Mouse (Mus musculus) forebrain, embryonic 10.5 days (tissue): ENCODE measurements around the gene Cnih3. TPM values are rescaled to one million over a fixed set of nuclear protein-coding genes. Genes with fewer than 3 reads are reported as not detected.

Source experiments
- DNase-seq: peaks from one replicate; pipeline ENCODE4 v3.0.0-alpha.2; 2017; ENCODE audit warnings: low spot score; ENCODE audit errors: extremely low spot score
- H3K27ac ChIP-seq: fragments of 300-500 bp; sonication (generic); 2 replicates; pipeline ENCODE4 v1.5.1; 2016; ENCODE audit warnings: mild to moderate bottlenecking
- H3K27me3 ChIP-seq: fragments of 300-500 bp; sonication (generic); 2 replicates; pipeline ENCODE4 v1.6.1; 2016; ENCODE audit warnings: mild to moderate bottlenecking; ENCODE audit not compliant: poor library complexity, severe bottlenecking
- H3K36me3 ChIP-seq: fragments of 300-500 bp; sonication (generic); replicated peaks from 2 replicates; pipeline ENCODE4 v1.6.1; 2016; ENCODE audit warnings: mild to moderate bottlenecking, moderate library complexity
- H3K4me1 ChIP-seq: fragments of 300-500 bp; sonication (generic); 2 replicates; pipeline ENCODE4 v1.6.1; 2016
- H3K4me3 ChIP-seq: fragments of 300-500 bp; sonication (generic); 2 replicates; pipeline ENCODE4 v1.5.1; 2016; ENCODE audit warnings: mild to moderate bottlenecking, moderate library complexity
- H3K9me3 ChIP-seq: fragments of 300-500 bp; sonication (generic); 2 replicates; pipeline ENCODE4 v1.6.1; 2016; ENCODE audit warnings: mild to moderate bottlenecking, moderate library complexity
- WGBS: fragments of 180-500 bp; shearing (Covaris S2); methylation state at CpG from one replicate; pipeline ENCODE4 v1.1.7; 2016; 5-methylcytosine and 5-hydroxymethylcytosine counted together
- polyA plus RNA-seq: library from polyadenylated mRNA; unstranded; fragments of >200 nt; fragmentation: Nextera tagmentation; extraction: Ambion mirVana; gene quantifications from 2 replicates; pipeline ENCODE4 v1.2.1, GENCODE M21; 2016

The Cnih3 gene
- polyA plus RNA-seq, result 0.95 and 1.3 TPM in 2 replicates

DNA sequence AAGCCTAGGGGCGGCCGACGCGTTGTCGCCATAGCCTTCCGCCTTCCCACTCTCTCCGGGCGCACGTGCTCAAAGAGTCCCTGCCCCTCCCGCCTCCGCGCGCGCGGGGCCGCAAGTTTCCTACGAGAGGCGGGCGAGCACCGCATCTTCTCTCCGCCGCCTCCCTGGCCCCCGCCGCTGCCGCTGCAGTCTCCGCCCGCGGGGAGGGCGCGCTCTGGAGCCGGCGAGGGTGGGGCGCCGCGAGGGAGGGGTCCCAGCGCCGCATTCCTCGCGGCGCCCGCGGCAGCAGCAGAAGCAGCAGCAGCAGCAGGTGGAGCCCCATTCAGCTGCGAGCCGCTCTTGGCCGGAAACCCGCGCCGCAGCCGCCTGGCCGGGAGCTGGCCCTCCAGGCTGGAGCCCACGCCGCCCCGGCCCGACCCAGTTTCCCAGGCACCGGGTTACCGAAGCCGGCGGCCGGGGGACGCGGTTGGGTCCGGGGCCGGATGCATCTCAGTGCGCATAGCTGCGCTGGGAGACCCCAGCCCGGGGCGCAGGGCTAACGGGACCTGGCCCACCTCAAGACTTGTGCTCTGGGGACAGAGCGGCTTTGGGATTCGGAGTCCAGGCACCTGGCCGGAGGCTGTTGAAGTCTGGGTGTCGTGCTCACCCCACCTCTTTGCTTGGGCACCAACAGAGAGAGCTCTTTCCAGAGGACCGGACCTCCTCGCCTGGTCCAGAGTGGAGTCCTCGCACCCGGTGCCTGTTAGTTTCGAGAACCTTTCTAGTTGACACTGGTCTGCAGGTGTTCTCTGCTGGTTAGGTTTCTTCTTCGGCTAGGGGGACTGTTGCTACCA lies at the start of gene Cnih3:
Gene Cnih3 (plus strand): TSS at position 262 of the 833 bp plus-strand sequence.
- Histone ChIP-seq H3K36me3 (no peaks in the 10 kb centered on the region), H3K9me3 (no peaks in the 10 kb centered on the region), H3K4me3 (peak within 1 kb of the TSS; percentile 69), H3K27ac (peak within 1 kb of the TSS; percentile 89), H3K27me3 (peaks cover 75% of the 10 kb centered on the region), H3K4me1 (peaks cover 27% of the 10 kb centered on the region)
- peak; percentile 60 for DNase-seq
- under 1% methylated on average over 78 of the region's 78 CpGs for WGBS

DNA sequence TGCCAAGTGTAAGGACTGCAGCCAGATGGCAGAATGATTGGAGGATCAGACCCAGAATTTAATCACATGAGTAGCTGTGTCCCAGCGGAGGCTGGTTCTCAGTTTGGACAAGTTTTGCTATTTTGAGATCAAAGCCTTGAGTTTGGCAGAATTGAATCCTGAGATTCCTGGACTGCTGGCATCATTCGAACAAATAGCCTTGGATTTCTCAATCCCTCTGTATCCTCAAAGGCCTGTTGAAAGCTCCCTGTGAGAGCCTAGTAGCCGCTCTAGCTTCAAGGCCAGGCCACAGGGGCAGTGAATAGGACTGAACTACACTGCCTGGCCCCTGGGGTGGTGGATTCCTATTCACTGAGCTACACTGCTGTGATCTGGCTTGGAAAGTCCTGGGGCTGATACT lies 44.4 kb upstream of the Cnih3 start:
- DNase-seq, result no peak
- Histone ChIP-seq H3K4me1 (no peaks in the 10 kb centered on the region), H3K4me3 (no peak overlapping the region), H3K9me3 (no peaks in the 10 kb centered on the region), H3K36me3 (no peaks in the 10 kb centered on the region), H3K27ac (no peak overlapping the region), H3K27me3 (no peaks in the 10 kb centered on the region)
- WGBS, result 80% methylated on average over 3 of the region's 3 CpGs

DNA sequence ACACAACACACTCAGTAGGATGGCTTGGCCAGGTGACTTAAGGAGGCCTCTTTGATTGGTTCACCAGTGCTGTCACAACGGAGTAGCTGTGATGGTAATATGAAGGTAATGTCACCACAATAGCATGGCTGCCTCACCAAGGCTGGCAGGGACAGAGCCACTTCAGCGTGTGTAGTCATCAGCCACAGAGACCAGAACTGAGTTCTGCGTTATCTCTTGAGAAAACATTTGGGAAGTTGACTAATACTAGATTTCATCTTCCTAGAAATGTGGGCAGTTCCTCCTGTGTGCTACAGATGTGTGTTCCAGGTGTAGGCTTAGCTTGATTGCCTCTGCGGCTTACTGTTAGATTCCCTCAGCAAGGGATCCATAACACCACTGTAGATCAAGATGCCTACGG lies 41.7 kb upstream of the Cnih3 start:
- WGBS, result 90% methylated on average over 5 of the region's 5 CpGs

DNA sequence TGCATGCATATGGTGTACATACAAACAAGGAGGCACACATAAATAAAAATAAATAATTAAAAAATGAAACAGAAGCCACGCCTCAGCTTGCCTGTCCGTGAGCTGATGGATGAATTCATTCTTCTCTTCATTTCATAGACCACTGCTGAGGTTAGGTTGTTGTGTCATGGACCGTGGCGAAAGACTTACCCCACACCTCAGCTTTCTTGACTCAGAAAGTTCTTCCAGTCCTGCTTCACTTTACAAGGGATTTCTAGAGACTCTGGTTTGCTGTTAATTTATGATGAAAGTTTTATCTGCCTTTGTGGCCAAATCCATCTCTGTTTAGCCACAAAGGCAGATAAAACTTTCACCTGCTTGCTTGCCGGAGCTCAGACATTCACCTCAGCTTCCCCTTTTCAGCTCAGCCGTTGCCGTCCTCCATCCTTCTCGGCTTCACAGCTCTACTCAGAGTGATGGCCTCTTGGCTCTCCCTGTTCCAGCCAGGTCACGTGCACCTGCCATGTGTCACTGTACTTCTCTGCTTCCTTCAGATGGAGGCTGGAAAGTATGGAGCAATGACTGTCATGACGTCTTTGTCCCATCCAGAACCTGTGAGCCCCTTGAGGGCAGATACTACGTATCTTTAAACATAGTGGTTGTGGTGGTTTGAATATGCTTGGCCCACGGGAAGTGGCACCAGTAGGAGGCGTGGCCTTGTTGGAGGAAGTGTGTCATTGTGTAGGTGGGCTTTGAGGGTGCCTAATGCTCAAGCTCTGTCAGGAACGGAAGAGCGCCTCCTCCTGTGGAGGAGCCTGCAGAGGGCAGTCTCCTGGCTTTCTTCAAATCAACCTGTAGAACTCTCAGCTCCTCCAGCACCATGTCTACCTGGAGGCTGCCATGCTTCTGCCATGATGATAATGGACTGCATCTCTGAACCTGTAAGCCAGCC lies 40.0 kb upstream of the Cnih3 start:
- H3K9me3 ChIP-seq, result no peaks in the 10 kb centered on the region
- H3K4me1 ChIP-seq, result no peaks in the 10 kb centered on the region
- H3K36me3 ChIP-seq, result no peaks in the 10 kb centered on the region
- no peak overlapping the region for H3K4me3 ChIP-seq
- DNase-seq, result no peak
- H3K27ac ChIP-seq, result no peak overlapping the region
- H3K27me3 ChIP-seq, result no peaks in the 10 kb centered on the region
- 92% methylated on average over 15 of the region's 15 CpGs for WGBS

More for the DNA sequence above, 41.7 kb upstream of the Cnih3 start:
- H3K4me1 ChIP-seq, result no peaks in the 10 kb centered on the region
- H3K27me3 ChIP-seq, result no peaks in the 10 kb centered on the region
- DNase-seq, result no peak
- H3K27ac ChIP-seq, result no peak overlapping the region
- H3K9me3 ChIP-seq, result no peaks in the 10 kb centered on the region
- H3K36me3 ChIP-seq, result no peaks in the 10 kb centered on the region
- no peak overlapping the region for H3K4me3 ChIP-seq

DNA sequence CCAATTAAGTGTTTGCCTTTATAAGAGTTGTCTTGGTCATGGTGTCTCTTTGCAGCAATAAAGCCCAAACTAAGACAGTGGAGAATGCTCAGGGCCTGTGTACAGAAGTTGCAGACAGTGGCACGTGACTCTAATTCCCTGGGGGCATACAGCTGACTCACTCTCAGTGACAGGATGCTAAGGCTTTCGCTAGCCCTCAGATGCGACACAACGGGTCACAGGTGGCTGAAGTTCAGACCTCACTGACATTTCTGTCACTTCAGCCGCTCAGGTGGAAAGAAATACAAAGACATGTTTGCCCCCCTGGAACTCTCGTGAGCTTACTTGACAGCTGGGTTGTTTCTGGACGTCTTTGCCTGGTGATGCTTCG lies 39.4 kb upstream of the Cnih3 start:
- no peaks in the 10 kb centered on the region for H3K36me3 ChIP-seq
- no peaks in the 10 kb centered on the region for H3K9me3 ChIP-seq
- WGBS, result 84% methylated on average over 8 of the region's 8 CpGs
- no peaks in the 10 kb centered on the region for H3K27me3 ChIP-seq
- DNase-seq, result no peak
- H3K4me3 ChIP-seq, result no peak overlapping the region
- no peaks in the 10 kb centered on the region for H3K4me1 ChIP-seq
- H3K27ac ChIP-seq, result no peak overlapping the region

DNA sequence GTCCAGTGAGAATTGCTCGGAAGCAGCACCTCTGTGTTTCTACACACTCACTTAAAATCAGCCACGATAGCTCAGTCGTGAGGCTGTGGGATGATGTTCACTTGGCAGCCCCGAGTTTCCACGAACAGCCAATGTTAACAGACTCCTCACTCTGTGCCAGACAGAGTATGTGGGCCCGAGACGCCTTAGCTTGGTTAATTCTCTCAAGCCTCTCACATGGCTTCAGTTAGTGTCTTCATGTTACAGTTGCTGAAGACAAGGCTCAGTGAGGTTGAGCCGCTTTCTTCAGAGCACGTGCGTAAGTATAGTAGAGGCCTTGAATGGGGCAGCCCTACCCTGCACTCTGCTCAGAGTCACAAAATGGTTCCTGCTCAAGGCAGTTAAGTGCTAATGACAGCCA lies 38.1 kb upstream of the Cnih3 start:
- Histone ChIP-seq H3K4me1 (no peaks in the 10 kb centered on the region), H3K36me3 (no peaks in the 10 kb centered on the region), H3K27ac (no peak overlapping the region), H3K9me3 (no peaks in the 10 kb centered on the region), H3K4me3 (no peak overlapping the region), H3K27me3 (no peaks in the 10 kb centered on the region)
- DNase-seq, result no peak
- WGBS, result 92% methylated on average over 10 of the region's 10 CpGs

DNA sequence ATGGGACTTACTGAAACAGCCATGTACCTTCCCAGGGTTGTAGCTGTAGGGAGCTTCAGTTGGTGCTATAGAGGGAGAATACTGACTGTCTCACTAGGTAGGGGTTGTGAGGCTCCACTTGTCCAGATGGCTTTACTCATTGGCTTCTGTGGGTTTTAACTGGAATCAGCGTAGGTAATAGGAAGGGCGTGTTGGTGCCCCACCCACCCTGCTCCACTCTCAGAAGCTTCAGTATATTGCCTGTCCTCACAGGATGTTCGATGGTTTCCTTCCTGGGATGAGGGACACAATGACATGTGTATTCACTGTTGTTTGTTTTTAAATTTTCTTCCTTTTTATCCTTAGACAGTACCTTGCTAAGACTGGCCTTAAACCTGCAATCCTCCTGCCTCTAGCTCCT lies 37.1 kb upstream of the Cnih3 start:
- H3K27ac ChIP-seq, result no peak overlapping the region
- no peaks in the 10 kb centered on the region for H3K4me1 ChIP-seq
- no peak overlapping the region for H3K4me3 ChIP-seq
- no peak for DNase-seq
- H3K27me3 ChIP-seq, result no peaks in the 10 kb centered on the region
- 83% methylated on average over 3 of the region's 3 CpGs for WGBS
- H3K9me3 ChIP-seq, result no peaks in the 10 kb centered on the region
- H3K36me3 ChIP-seq, result no peaks in the 10 kb centered on the region

DNA sequence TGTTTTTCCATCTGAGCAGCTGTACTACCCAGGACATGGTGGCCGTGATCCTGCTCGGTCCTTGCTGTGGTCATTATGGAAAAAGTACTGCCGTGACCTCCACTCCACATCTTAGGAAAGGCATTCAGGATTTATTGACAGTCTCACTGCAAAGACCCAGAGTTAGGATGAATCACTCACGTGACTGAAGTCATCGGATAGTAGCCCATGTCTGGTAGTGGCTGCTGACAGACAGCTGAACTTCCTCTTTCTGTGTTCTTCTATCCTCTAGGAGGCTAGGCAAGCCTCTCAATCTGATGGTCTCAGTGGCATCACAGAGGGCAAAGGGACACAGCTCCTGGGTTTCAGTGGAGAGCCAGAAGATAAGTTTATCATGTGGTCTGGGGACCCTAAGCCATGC lies 35.9 kb upstream of the Cnih3 start:
- Histone ChIP-seq H3K4me1 (no peaks in the 10 kb centered on the region), H3K27ac (no peak overlapping the region), H3K4me3 (no peak overlapping the region), H3K36me3 (no peaks in the 10 kb centered on the region), H3K27me3 (no peaks in the 10 kb centered on the region), H3K9me3 (no peaks in the 10 kb centered on the region)
- no peak for DNase-seq
- WGBS, result 90% methylated on average over 5 of the region's 5 CpGs

DNA sequence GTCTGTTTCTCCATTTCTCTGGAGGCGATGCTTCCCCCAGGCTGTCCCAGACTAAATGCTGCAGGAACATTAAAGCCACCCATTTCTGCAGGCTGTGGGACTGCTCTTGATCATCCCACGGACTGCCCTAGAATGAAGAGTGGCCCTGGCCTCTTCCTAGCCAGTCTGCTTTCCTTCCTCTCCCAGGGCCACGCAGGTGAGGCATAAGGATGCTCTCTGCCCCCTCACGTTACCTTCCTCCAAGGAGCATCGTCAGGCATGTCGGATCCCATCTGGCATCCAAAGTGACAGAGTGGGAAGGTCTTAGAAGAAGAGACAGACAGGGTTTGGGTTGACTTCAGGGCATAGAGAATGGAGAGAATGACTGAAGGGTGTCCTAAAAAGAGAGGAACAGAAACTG lies 33.0 kb upstream of the Cnih3 start:
- WGBS, result 83% methylated on average over 6 of the region's 6 CpGs
- Histone ChIP-seq H3K27me3 (no peaks in the 10 kb centered on the region), H3K36me3 (no peaks in the 10 kb centered on the region), H3K27ac (no peak overlapping the region), H3K9me3 (no peaks in the 10 kb centered on the region), H3K4me1 (no peaks in the 10 kb centered on the region), H3K4me3 (no peak overlapping the region)
- no peak for DNase-seq

DNA sequence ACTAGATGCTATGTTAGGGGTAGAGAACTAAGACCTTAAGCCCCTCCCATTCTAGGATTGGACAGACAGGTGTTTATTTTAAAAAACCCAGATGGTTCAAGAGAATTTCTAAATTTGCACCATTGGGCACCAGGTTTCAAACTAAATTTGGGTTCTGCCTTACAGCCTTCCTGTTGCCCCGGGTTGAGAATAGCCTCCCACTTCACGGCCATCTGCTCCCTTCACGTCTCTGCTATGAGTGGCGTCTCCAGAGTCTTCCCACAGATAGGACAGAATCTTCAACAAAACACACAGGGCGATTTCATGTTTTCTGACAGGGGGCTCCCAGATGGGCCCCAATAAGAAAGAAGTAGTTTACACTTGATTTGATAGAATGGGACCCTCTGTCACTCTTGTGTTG lies 31.3 kb upstream of the Cnih3 start:
- no peak for DNase-seq
- Histone ChIP-seq H3K4me3 (no peak overlapping the region), H3K36me3 (no peaks in the 10 kb centered on the region), H3K27ac (no peak overlapping the region), H3K4me1 (no peaks in the 10 kb centered on the region), H3K9me3 (no peaks in the 10 kb centered on the region), H3K27me3 (no peaks in the 10 kb centered on the region)
- WGBS, result 93% methylated on average over 5 of the region's 5 CpGs

DNA sequence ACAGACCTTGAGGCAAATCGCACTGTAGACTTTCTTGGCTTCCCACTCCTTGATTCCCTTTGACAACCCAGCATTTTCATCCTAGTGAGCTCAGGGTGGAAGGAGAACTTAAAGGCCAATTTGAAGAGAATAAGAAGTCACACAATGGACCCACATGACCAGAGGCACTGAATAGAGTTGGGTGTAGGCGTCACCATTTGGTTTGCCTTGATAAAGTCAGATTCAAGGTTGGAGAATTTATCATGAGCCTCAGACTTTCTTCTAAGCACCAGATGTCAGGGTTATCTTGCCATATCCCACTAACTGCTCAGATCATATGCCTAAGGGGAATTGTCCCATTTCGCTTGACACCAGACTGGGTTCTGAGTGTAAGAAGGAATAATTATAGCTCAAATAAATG lies 29.3 kb upstream of the Cnih3 start:
- H3K36me3 ChIP-seq, result no peaks in the 10 kb centered on the region
- H3K9me3 ChIP-seq, result no peaks in the 10 kb centered on the region
- DNase-seq, result no peak
- H3K4me1 ChIP-seq, result no peaks in the 10 kb centered on the region
- no peak overlapping the region for H3K4me3 ChIP-seq
- WGBS, result 94% methylated on average over 3 of the region's 3 CpGs
- no peak overlapping the region for H3K27ac ChIP-seq
- H3K27me3 ChIP-seq, result no peaks in the 10 kb centered on the region

DNA sequence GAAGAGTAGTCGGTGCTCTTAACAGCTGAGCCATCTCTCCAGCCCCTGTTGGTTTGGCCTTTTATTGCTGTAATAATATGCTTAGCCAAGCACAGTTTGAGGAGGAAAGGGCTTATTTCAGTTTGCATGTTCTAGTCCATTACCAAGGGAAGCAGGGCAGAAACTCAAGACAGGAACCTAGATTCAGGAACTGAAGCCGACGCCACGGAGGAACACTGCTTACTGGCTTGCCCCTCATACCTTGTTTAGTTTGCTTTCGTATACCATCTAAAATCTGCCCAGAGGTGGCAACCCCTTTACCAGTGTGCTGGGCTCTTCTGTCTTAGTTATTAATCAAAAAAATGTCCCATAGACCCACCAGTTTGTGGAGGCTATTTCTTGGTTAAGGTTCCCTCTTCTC lies 25.3 kb upstream of the Cnih3 start:
- Histone ChIP-seq H3K9me3 (no peaks in the 10 kb centered on the region), H3K27ac (no peak overlapping the region), H3K27me3 (no peaks in the 10 kb centered on the region), H3K36me3 (no peaks in the 10 kb centered on the region), H3K4me1 (peaks cover 2% of the 10 kb centered on the region; the same call in 1 of the 2 replicates), H3K4me3 (no peak overlapping the region)
- 98% methylated on average over 5 of the region's 5 CpGs for WGBS
- no peak for DNase-seq
